Mouse (Mus musculus) hindbrain, embryonic 11.5 days (tissue): ENCODE data around the gene Pola1. TPM values are rescaled to one million over a fixed set of nuclear protein-coding genes. Genes with fewer than 3 reads are reported as not detected.

ENCODE experiments used
- polyA plus RNA-seq: library from polyadenylated mRNA; unstranded; fragments of >200 nt; fragmentation: Nextera tagmentation; extraction: Ambion mirVana; gene quantifications from 2 replicates; pipeline ENCODE4 v1.2.1, GENCODE M21; 2014

The Pola1 gene
- polyA plus RNA-seq, 1 experiment from 2014 or later = 21.9 TPM

Other genes with a start within 250 kb of the Pola1 start
- gene Pcyt1b, start 22.7 kb upstream of the Pola1 start, polyA plus RNA-seq = 11.2 and 12.6 TPM in 2 replicates
- 63.5 and 68.7 TPM in 2 replicates for gene Pdk3, start 200.0 kb upstream of the Pola1 start, polyA plus RNA-seq